Mouse (Mus musculus): ENCODE measurements around the gene Slc10a7.
A peak's percentile ranks its signal among the peaks of the same experiment; 100 is the strongest.

Gene Slc10a7

DNA sequence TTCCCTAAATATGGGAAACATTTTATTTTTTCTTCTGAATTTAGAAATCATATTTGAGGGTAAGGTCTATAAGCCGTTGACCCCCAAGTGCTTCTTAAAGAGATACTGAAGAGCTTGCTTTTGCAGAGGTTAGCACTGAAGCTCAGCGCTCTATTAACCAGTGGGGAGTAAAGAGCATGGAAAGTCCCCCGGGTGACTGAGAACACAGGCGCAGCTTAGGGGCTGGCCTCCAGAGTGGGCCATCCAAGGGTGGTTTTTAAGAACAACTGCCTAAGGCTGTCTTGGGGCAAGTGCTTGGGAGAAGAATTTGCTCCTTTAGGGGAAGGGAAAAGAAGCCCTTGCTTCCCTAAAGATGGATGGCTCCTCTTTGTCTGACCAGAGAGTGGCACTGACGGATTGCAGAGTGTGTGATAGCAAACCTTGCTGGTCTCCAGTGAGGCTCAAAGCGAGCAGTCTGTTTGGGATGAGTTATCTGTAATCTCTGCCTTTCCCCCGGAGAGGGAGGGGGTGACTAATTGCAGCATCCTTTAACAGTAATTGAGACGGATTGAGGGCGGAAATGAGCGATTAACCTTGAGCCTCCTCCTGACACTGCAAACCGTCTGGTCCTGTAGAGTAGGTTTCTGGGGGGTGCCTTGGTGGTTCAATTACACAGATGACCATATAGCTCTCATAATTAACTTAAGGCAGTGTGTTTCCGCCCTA is 115.7 kb downstream of the Slc10a7 start:
- DNase-seq: peak; percentile 21 to 44

DNA sequence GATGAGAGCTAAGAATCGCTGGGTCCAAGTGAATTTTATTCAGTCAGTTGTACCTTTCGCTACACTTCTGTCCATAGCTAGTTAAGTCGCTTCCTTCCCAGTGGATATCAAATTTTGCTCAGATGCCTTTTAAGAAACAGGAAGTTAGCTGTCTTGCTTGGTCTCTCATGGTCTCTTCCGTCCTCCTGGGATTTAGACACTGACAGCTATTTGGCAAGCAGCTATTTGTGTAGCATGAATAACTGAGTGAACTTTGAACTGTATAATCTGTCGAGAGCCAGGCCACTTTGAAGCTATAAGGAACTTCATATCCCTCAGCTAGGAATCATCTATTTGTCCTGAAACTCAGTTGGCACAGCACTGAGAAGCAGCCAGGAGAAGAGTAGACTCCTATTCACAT is 117.5 kb downstream of the Slc10a7 start:
- DNase-seq: no peak

DNA sequence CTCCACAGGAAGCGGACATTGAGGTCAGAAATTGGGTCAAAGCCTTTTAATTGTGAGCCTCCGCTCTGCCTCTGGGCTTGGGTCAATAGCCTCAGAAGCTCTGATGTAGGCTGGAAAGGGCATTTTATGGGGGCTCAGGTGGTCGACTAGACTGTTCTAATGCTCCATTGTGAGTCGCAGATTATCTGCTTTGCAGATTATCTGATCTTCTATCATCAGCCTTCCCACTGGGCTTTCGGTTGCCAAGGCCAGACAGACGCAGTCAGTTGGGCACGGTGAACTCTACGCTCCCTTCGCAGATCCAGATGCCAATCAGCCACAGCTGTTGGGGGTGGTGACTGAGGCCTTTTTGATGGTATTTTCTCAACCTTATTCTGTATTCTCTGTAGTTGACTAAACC is 118.6 kb downstream of the Slc10a7 start:
- no peak for DNase-seq

DNA sequence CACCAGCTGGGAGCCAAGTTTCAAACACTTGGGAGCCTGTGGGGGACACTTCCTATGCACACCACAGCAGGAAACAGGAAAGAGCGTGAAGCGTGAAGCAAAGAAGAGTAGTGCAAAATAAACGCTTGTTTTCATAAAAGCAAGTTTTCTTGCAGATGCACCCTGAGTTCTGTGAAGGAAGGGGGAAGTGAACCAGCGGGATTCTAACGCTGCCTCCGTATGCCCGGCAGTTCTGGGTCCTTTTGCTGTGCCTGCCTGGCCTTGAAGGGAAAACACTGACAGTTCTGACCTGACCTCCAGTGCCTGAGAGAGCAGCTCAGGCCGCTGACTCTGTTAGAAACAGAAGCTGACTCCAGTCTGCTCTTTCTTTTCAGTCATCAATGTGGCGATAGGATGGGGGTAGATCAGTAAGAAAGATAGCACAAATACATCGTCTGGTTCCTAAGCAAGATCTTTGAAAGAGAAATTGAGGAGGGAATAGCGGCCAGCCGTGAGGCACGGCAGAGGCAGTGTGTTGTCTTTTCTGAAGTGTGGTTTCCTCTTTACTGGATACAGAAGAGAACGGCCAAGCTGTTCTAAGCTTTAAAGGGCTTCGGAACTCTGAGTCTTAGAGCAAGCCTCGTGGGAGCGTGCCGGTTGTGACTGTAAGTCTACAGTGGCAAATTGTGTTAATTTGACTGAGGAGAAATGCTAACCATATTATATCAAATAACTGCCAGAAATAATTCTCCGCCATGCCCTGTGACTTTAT is 121.4 kb downstream of the Slc10a7 start:
- DNase-seq: peak in 1 of 2 experiments; percentile 25

DNA sequence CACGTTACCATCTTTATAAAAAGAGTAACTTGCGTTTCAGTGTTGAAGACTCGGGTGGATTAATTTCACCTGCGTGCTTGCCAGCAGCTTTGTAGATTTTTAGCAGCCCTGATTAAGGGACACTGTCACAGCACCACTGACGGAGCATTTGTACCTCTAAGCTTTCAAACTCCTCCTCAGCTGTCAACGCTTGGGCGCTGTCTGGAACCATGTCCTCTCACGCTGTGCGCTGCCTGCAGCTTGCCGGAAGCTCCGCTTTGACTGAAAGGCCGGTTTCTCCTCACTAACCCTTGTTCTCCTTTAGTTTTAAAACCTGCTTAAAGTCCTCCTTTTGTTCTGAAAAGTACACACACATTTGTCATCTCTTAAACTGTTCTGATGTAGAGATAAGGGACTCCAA is 123.9 kb downstream of the Slc10a7 start:
- peak in 1 of 2 experiments; percentile 18 for DNase-seq

- no peak for DNase-seq
Observed at GRCm38 (mm10) chr8:78634018-78634417, 124.9 kb downstream of the Slc10a7 start.

DNA sequence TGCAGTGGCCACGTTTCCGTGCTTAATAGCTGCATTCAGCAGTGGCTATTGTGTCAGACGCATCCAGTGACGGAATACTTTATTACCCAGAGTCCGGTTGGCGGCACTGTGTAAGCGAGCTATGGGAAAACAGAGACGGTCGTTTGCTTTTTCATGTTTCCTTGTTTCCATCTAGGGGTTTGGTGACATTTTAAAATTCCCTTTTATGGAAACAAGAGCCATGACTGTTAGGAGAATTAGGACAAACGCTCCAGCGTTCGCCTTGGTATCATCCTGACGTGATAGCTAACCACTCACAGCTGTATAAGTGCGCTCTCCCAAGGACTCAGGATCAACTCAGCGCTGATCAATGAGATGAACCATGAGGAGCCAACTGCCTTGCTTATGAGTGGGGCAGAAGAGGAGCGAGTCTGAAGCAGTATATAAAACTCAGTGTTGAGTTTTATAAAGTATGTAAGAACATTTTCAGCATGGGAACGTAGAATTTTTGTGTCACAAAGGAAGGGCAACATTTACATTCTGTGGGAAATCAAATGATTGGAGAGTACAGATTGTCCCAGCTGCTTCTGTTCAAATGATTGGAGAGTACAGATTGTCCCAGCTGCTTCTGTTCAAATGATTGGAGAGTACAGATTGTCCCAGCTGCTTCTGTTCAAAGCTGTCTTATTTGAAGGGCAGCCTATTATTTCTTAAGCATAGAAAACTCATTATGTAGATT is 125.5 kb downstream of the Slc10a7 start:
- peak in 1 of 2 experiments; percentile 16 for DNase-seq

DNA sequence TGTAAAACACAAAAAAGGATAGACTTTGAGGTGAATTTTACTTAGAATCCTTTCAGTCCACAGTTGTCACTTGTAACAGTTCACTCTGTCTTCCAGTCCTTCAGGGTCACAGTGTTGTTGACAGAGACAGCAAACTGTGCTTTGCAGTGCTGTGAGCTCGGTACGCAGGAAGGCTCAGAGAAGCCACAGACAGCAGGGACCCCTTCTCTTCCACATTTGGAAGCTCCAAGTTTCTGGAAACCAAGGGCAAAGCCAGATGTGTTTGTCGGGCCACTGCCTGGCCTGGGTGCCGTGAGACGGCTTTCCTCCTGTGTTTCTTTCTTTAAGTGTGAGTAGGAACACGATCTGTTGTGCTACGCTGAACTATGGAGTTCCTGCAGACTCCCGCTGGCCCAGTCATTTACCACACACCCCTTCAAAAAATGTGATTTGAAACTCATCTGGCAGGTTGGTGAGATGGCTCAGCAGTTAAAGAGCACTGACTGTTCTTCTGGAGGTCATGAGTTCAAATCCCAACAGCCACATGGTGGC is 126.2 kb downstream of the Slc10a7 start:
- no peak for DNase-seq

DNA sequence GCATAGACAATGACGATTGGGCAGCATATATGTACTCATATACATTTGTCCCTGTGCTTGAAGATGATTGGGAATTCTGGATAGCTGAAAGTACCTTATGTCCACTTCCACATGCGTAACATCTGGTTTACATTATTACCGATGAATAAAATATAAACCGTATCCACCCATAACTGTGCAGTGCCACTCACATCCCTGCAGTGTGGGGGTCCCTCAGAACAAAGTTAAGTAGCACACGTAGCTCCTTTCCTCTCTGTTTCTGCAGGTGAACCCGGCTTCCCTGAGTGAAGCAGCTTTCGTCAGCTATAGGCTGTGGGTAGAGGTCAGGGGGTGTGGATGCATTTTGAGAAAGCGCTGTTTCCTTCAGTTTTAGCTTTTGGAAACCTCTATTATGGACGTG is 132.8 kb downstream of the Slc10a7 start:
- no peak for DNase-seq

DNA sequence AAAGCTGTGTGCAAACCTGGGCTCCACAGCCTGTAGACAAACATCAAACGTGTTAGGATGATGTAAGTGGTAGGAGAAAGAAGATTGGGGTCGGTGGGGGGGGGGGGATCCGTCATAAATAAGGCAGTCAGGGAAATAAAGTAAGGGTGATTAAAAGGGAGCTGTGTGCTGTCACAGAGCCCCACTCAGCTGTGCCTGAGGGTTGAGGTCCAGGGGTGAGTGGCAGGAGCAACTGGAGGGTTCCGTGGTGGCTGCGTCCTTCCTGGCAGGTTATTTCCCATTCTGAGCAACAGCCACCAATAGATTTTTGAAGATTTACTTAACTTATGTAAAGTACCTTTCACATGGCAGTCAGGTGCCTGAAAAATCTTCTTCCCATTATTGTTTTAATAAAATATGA is 133.2 kb downstream of the Slc10a7 start:
- DNase-seq: no peak

DNA sequence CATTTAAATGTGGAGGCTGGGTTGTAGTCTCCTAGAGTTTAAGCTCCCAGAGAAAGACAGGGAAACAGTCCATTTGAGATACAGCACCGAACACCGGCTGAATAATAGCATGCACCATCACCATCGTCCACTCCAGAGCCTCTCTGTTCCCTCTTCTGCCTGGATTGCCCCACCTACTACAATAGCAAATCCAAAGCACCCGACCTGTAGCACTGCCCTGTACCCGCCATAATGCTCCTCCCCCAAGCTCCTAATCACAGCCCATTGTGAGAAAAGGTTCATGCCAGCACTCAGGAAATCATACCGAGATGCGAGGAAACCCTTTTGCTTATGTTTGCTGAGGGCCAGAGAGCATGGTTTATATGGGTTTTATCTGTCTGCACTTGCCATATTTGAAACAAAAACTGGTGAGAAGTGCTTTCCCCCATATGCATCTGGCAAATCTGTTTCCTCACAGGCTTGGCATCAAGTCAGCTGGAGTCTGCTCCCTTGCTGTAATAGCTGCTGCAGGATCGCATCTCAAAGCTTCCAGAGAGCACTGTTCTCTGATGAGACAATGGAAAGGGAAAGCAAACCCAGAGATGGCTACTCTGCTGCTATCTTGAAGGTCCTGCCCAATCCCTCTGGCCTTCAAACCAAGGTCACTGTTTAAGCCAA is 138.0 kb downstream of the Slc10a7 start:
- DNase-seq: no peak

DNA sequence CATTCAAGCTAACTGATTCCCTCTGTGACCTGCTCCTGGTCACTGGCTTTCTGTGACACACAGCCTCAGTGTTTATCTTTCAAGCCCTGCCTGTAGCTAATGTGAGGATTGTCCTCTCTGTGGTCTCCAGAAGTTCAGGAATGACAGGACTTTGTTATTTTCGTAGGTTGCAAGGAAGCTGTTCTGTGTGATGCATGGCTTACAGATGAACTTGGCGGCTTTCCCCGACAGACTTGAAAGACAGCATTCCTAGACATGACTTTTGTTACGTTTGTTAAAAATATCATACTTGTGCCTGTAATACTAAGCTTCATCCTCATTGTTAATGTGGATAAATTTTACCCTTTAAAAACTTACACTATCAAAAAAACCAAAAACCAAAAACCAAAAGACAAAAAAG is 138.7 kb downstream of the Slc10a7 start:
- no peak for DNase-seq

- peak; percentile 81 to 84 for DNase-seq
Observed at GRCm38 (mm10) chr8:78648918-78649317, 139.8 kb downstream of the Slc10a7 start.

- no peak for DNase-seq
Observed at GRCm38 (mm10) chr8:78651670-78652069, 142.5 kb downstream of the Slc10a7 start.

GRCm38 (mm10) chr8:78655351-78656045 is 146.4 kb downstream of the Slc10a7 start:
- no peak for DNase-seq

DNA sequence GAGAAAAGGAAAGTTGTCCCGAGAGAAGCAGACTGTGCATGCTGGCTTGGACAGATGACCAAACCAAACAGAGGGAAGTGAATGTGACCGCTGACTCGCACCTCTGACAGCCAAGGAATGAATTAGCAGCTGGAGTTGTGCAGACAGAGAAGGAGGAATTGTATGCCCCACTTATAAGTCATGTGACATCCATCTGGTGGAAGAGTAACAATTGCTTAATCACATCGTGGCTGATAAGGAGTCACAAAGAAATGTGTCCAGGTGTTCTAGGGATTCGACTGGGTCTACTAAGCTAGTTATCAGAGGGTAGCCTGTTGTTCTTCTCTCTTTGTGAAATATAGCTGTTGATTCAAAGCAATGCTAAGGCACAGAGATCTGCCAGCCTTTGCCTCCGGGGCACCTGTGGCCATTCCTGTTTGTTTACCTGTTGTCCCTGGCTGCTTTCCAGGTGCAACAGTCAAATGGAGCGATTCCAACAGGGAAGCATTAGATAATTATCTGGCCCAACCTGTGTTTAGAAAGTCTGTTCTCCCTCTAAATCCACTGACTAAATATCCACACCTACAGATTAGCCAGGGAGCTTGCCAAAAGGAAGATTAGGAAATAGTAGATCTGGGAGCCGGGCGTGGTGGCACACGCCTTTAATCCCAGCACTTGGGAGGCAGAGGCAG is 147.7 kb downstream of the Slc10a7 start:
- DNase-seq: no peak

DNA sequence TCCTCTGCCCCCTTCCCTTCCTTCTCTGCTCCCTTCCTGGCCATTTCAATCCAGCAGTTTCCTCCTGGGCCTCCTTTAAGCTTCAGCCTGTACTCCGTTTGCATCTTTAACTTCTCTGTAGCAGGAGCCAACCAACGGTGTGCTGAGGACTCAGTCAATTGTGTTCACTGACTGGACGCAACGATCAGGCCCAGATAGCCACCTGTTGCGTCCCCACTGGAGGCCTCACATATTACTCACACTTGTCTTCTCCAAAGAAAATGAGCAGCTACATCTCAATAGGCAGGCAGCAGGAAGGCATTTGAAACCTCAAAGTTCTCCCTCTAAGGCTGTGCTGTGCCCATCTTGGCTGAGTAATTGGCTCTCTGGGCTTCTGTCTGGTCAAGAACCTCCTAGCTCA is 149.0 kb downstream of the Slc10a7 start:
- DNase-seq: no peak

DNA sequence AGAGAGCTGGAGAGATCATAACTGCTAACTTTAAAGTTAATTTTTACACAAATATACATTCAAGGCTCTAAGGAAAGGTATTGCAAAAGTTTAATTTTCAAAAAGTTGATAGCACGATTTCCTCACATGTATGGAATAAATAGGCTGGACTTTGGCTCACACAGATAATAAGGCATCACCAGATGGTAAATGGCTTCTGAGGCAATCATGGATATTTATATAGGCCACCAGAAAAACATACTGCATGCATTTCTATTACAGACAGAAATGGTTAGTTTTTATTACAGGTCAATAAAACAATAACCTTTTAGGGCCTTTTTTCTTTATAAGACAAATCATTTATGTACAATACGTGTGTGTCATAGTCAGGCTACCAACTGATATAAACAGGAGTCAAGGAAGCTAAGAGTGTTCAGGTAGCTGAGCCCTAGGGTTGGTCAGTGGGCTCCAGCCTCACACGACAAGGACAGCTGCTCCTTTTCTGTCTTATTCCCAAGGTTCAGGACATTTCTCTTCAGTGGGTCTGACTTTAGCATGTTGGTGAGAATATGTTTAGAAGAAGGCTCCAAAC is 150.6 kb downstream of the Slc10a7 start:
- DNase-seq: no peak

DNA sequence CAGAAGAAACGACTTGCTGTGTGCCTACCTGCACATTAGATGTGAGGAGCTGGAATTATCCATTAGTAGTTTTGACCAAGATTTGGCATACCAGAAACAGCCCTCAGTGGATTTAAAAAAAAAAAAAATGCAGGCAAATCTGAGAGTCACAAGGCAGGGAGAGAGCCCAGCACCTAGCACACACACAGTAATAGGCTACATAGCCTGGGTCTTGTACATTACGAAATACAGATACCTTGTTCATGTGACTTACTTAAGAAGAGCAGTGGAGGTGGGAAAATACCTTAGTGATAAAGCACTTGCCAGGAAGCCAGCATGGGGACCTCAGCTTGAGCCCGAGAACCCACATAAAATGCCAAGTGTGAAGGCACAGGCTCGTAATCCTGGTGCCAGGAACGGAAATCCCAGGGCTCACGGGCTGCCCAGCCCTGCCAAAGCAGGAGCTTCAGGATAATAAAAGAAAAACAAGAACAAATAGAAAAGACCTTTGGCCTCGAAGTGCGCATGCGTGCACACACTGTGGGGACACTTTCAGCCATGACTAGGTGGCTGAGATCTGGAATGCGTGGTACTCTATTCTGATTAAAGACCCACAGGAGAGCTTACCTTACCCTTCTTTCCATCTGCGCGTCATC is 155.3 kb downstream of the Slc10a7 start:
- no peak for DNase-seq

DNA sequence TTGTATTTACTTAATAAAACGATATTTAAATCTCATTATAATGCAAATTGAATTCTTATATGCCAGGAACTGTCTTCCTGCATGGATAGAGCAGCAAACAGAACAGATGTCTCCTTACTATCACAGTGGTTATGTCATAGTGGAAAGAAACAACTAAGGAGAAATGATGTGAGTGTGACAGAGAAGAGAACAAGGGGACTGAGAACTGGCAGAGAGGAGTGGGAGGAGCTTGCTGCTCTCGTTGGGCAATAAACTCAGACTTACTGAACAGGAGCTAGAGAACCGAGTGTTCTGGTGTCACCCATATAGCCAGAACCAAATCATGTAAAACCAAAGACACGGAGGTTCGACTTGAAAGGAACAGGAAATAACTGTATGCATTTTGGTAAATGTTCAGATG is 158.3 kb downstream of the Slc10a7 start:
- DNase-seq: no peak

GRCm38 (mm10) chr8:78668206-78668605 is 159.1 kb downstream of the Slc10a7 start:
- no peak for DNase-seq
